Mouse (Mus musculus) adrenal gland, postnatal 25 days (tissue): ENCODE results near the gene Tmem179. TPM values are rescaled to one million over a fixed set of nuclear protein-coding genes. Genes with fewer than 3 reads are reported as not detected.
A peak's percentile ranks its signal among the peaks of the same experiment; 100 is the strongest.

Source experiments
- DNase-seq: peaks from one replicate; pipeline ENCODE4 v3.0.0; 2021; ENCODE audit warnings: mixed read lengths
- total RNA-seq: library from RNA; stranded (reverse); gene quantifications from 2 replicates; pipeline ENCODE4 v1.2.3, GENCODE M21; 2021

Gene Tmem179
- total RNA-seq, 1 experiment from 2014 or later = 5.9 TPM

DNA sequence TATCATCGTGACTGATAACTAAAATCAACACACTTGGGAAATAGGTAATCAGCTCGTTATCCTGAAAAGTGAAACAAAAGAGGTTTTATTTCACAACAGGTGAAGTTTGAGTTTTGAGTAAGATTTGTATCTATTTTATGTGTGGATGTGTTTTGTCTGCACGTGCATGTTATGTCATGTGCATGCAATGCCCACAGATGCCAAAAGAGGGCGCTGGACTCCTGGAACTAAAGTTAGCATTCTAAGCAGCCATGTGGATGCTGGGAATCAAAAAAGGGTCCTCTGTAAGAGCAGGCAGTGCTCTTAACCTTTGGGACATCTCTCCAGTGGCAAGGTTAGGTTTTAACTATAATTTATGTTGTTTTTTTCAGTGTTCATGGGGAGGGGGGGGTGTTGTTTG lies 53.3 kb downstream of the Tmem179 start:
- no peak for DNase-seq

DNA sequence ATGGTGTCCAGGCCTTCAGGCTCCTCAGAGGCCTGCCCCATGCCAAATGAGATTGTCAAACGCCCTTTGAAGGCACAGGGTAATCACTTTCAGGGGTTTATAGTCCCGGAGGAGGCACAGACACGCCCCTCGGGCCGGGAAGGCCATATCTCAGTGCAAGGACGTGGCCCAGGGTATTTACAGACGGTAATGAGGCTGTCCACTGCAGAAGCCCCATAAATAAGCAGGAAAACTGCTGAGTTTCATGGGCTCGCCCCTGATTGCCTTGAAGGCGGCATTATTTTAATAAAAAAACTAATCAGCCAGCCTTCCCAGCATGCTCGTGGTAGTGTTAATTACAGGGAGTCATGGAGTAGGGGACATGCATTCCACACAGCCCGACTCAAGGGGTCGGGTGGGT lies 54.1 kb downstream of the Tmem179 start:
- DNase-seq = no peak

DNA sequence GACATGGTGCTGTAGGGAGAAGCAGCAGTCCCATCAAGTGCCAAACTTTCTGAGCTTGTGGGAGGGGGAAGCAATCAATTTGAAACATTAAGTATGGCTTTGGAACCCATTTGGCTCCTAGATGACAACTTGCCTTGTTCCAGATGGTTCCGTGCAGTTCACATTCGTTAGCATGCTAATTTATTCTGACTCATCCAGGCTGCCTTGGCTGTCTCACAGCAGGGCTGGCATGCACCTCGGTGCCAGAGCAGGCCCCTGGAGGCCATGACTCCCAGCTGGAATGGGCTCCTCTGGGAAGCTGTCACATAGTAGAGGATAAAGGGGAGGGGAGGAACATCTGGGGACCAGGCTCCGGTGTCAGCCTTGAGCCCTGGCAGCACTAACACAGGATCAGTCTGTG lies 58.7 kb downstream of the Tmem179 start:
- DNase-seq = peak; percentile 28

- no peak for DNase-seq
These were observed 60.3 kb downstream of the Tmem179 start for GRCm38 (mm10) chr12:112456144-112456713.

GRCm38 (mm10) chr12:112451826-112452225 lies 64.7 kb downstream of the Tmem179 start:
- DNase-seq = no peak

GRCm38 (mm10) chr12:112451381-112451780 lies 65.2 kb downstream of the Tmem179 start:
- no peak for DNase-seq

GRCm38 (mm10) chr12:112450883-112451282 lies 65.7 kb downstream of the Tmem179 start:
- DNase-seq = peak; percentile 42

Other genes with a start within 250 kb of the Tmem179 start
- 15.9 and 19.5 TPM in 2 replicates for gene A530016L24Rik, start 27.3 kb downstream of the Tmem179 start, total RNA-seq
- gene Inf2, start 72.0 kb upstream of the Tmem179 start, total RNA-seq = 32.6 and 34.1 TPM in 2 replicates
- gene Adssl1, start 103.3 kb upstream of the Tmem179 start, total RNA-seq = 17.8 and 21.0 TPM in 2 replicates
- gene Siva1, start 127.9 kb upstream of the Tmem179 start, total RNA-seq = 34.8 and 46.0 TPM in 2 replicates
- 395 and 413 TPM in 2 replicates for gene Akt1, start 158.1 kb upstream of the Tmem179 start, total RNA-seq
- gene Zbtb42, start 162.1 kb upstream of the Tmem179 start, total RNA-seq = 7.9 and 12.8 TPM in 2 replicates
- 42.4 and 58.1 TPM in 2 replicates for gene Cep170b, start 203.7 kb upstream of the Tmem179 start, total RNA-seq
- gene Pld4, start 243.9 kb upstream of the Tmem179 start, total RNA-seq = 6.4 and 6.8 TPM in 2 replicates